Mouse (Mus musculus) myocyte (in vitro differentiated cells): ENCODE measurements at regions not wholly inside any gene's neighbourhood (a gene's known extent, or its start where the extent isn't known, plus 50 kb on each side); places are given as distances from the start of the nearest gene placed in this dataset.

Experiments used
- H3K27me3 ChIP-seq: one replicate; pipeline ENCODE4 v1.6.1; 2011; ENCODE audit not compliant: control insufficient read depth, insufficient read depth, insufficient read length
- H3K36me3 ChIP-seq: one replicate; pipeline ENCODE4 v1.6.1; 2011; ENCODE audit not compliant: control insufficient read depth, insufficient read depth
- H3K4me2 ChIP-seq: one replicate; pipeline ENCODE4 v1.6.1; 2011; ENCODE audit warnings: low read depth, control low read depth
- H3K4me3 ChIP-seq: one replicate; pipeline ENCODE4 v1.5.1; 2011; ENCODE audit warnings: mild to moderate bottlenecking, control low read depth, moderate library complexity
- H3K79me2 ChIP-seq: one replicate; pipeline ENCODE4 v1.6.1; 2011; ENCODE audit not compliant: control insufficient read depth, insufficient read depth
- H3ac ChIP-seq: one replicate; pipeline ENCODE4 v1.6.1; 2011; ENCODE audit not compliant: control insufficient read depth, insufficient read length
- CEBPB ChIP-seq: IDR thresholded peaks from 2 replicates; pipeline ENCODE4 v1.6.1; 2011; ENCODE audit warnings: mild to moderate bottlenecking, moderate library complexity; ENCODE audit not compliant: poor library complexity, insufficient read depth, severe bottlenecking
- E2F4 ChIP-seq: IDR thresholded peaks from one replicate; pipeline ENCODE4 v1.6.1; 2011; ENCODE audit warnings: mild to moderate bottlenecking, control low read depth, moderate library complexity; ENCODE audit not compliant: insufficient read depth
- MAX ChIP-seq: IDR thresholded peaks from one replicate; pipeline ENCODE4 v1.6.1; 2011; ENCODE audit warnings: low read depth, mild to moderate bottlenecking, control low read depth
- MYOD1 ChIP-seq, 3 experiments: IDR thresholded peaks; one replicate each; pipeline ENCODE4 v1.6.1; 2011; ENCODE audit warnings: control low read depth in 2 of 3, low read depth in 2 of 3, mild to moderate bottlenecking in 2 of 3, moderate library complexity in 1 of 3; ENCODE audit not compliant: insufficient read length in 2 of 3, control insufficient read depth in 1 of 3
- MYOG ChIP-seq, 3 experiments: IDR thresholded peaks; one replicate each; pipeline ENCODE4 v1.6.1; 2011; ENCODE audit warnings: control low read depth in 2 of 3, low read depth in 2 of 3, mild to moderate bottlenecking in 2 of 3; ENCODE audit not compliant: insufficient read length in 2 of 3, control insufficient read depth in 1 of 3, insufficient read depth in 1 of 3
- POLR2A ChIP-seq: IDR thresholded peaks from one replicate; pipeline ENCODE4 v1.6.1; 2011; ENCODE audit warnings: low read depth, mild to moderate bottlenecking, control low read depth, moderate library complexity; ENCODE audit not compliant: insufficient read length
- POLR2AphosphoS2 ChIP-seq: IDR thresholded peaks from one replicate; pipeline ENCODE4 v1.6.1; 2011; ENCODE audit warnings: low read depth, control low read depth; ENCODE audit not compliant: insufficient read length
- REST ChIP-seq: IDR thresholded peaks from one replicate; pipeline ENCODE4 v1.6.1; 2011; ENCODE audit warnings: mild to moderate bottlenecking, control low read depth, moderate library complexity; ENCODE audit not compliant: insufficient read depth, insufficient read length
- SRF ChIP-seq: IDR thresholded peaks from one replicate; pipeline ENCODE4 v1.6.1; 2011; ENCODE audit warnings: low read depth; ENCODE audit not compliant: control insufficient read depth, insufficient read length
- TCF12 ChIP-seq: IDR thresholded peaks from one replicate; pipeline ENCODE4 v1.6.1; 2011; ENCODE audit warnings: mild to moderate bottlenecking, control low read depth; ENCODE audit not compliant: poor library complexity, insufficient read depth, severe bottlenecking
- TCF3 ChIP-seq: IDR thresholded peaks from one replicate; pipeline ENCODE4 v1.6.1; 2011; ENCODE audit warnings: low read depth, control low read depth; ENCODE audit not compliant: insufficient read length
- USF1 ChIP-seq: IDR thresholded peaks from one replicate; pipeline ENCODE4 v1.6.1; 2011; ENCODE audit warnings: low read depth, mild to moderate bottlenecking, control low read depth, moderate library complexity

- H3K27me3 ChIP-seq = no peaks in the 10 kb centered on the region
- no peak overlapping the region for H3K4me3 ChIP-seq
- H3K4me2 ChIP-seq = no peak overlapping the region
- H3K36me3 ChIP-seq = no peaks in the 10 kb centered on the region
- H3ac ChIP-seq = no peak overlapping the region
- TF ChIP-seq REST = no peak
- H3K79me2 ChIP-seq = no peaks in the 10 kb centered on the region
Measured at GRCm38 (mm10) chr14:99375040-99375610, 76.6 kb downstream of the Klf5 start.

GRCm38 (mm10) chr14:99376652-99377502 lies 78.4 kb downstream of the Klf5 start:
- H3K36me3 ChIP-seq = no peaks in the 10 kb centered on the region
- no peak for TF ChIP-seq TCF12
- TF ChIP-seq E2F4 = no peak
- TF ChIP-seq MYOG (IDR thresholded peaks at IDR 0.05; ENCODE audit: control insufficient read depth in 1 of 3, insufficient read depth in 1 of 3, insufficient read length in 2 of 3, low read depth in 2 of 3) = no peak
- no peak for TF ChIP-seq POLR2AphosphoS2
- TF ChIP-seq SRF = no peak
- TF ChIP-seq MYOD1 (IDR thresholded peaks at IDR 0.05; ENCODE audit: control insufficient read depth in 1 of 3, insufficient read length in 2 of 3, low read depth in 2 of 3) = no peak
- TF ChIP-seq CEBPB = no peak
- no peak for TF ChIP-seq TCF3
- no peak overlapping the region for H3ac ChIP-seq

GRCm38 (mm10) chr14:99381262-99382017 lies 82.9 kb downstream of the Klf5 start:
- no peaks in the 10 kb centered on the region for H3K36me3 ChIP-seq
- TF ChIP-seq POLR2A (no peak), POLR2AphosphoS2 (no peak), MYOG (IDR thresholded peaks at IDR 0.05; ENCODE audit: control insufficient read depth in 1 of 3, insufficient read depth in 1 of 3, insufficient read length in 2 of 3, low read depth in 2 of 3) (no peak), MYOD1 (IDR thresholded peaks at IDR 0.05; ENCODE audit: control insufficient read depth in 1 of 3, insufficient read length in 2 of 3, low read depth in 2 of 3) (no peak), TCF3 (no peak), MAX (no peak), CEBPB (no peak), E2F4 (no peak), USF1 (no peak), REST (no peak), SRF (no peak), TCF12 (no peak)
- no peak overlapping the region for H3K4me2 ChIP-seq
- H3ac ChIP-seq = no peak overlapping the region
- no peaks in the 10 kb centered on the region for H3K79me2 ChIP-seq
- no peak overlapping the region for H3K4me3 ChIP-seq
- H3K27me3 ChIP-seq = no peaks in the 10 kb centered on the region

More at GRCm38 (mm10) chr14:99376652-99377502, 78.4 kb downstream of the Klf5 start:
- H3K27me3 ChIP-seq = no peaks in the 10 kb centered on the region
- no peak overlapping the region for H3K4me3 ChIP-seq
- H3K4me2 ChIP-seq = no peak overlapping the region
- no peaks in the 10 kb centered on the region for H3K79me2 ChIP-seq

GRCm38 (mm10) chr14:99382051-99382450 lies 83.6 kb downstream of the Klf5 start:
- H3K4me3 ChIP-seq = no peak overlapping the region
- TF ChIP-seq E2F4 (no peak), MYOD1 (IDR thresholded peaks at IDR 0.05; ENCODE audit: control insufficient read depth in 1 of 3, insufficient read length in 2 of 3, low read depth in 2 of 3) (no peak), REST (no peak), TCF3 (no peak), POLR2AphosphoS2 (no peak), MYOG (IDR thresholded peaks at IDR 0.05; ENCODE audit: control insufficient read depth in 1 of 3, insufficient read depth in 1 of 3, insufficient read length in 2 of 3, low read depth in 2 of 3) (no peak), TCF12 (no peak), POLR2A (no peak), USF1 (no peak), MAX (no peak), CEBPB (no peak), SRF (no peak)
- H3K27me3 ChIP-seq = no peaks in the 10 kb centered on the region
- no peak overlapping the region for H3ac ChIP-seq
- no peak overlapping the region for H3K4me2 ChIP-seq
- no peaks in the 10 kb centered on the region for H3K79me2 ChIP-seq
- no peaks in the 10 kb centered on the region for H3K36me3 ChIP-seq

GRCm38 (mm10) chr14:99383170-99383569 lies 84.7 kb downstream of the Klf5 start:
- TF ChIP-seq TCF12 (no peak), REST (no peak), MYOG (IDR thresholded peaks at IDR 0.05; ENCODE audit: control insufficient read depth in 1 of 3, insufficient read depth in 1 of 3, insufficient read length in 2 of 3, low read depth in 2 of 3) (no peak), CEBPB (no peak), POLR2AphosphoS2 (no peak), TCF3 (no peak), POLR2A (no peak), SRF (no peak), MYOD1 (IDR thresholded peaks at IDR 0.05; ENCODE audit: control insufficient read depth in 1 of 3, insufficient read length in 2 of 3, low read depth in 2 of 3) (no peak), E2F4 (no peak), USF1 (no peak), MAX (no peak)
- H3K79me2 ChIP-seq = no peaks in the 10 kb centered on the region
- no peaks in the 10 kb centered on the region for H3K27me3 ChIP-seq
- H3K4me3 ChIP-seq = no peak overlapping the region
- H3ac ChIP-seq = no peak overlapping the region
- H3K4me2 ChIP-seq = no peak overlapping the region
- no peaks in the 10 kb centered on the region for H3K36me3 ChIP-seq
